Mouse (Mus musculus): Measurements from ENCODE around the gene Serpinb7. TPM values are rescaled to one million over a fixed set of nuclear protein-coding genes. Genes with fewer than 3 reads are reported as not detected.

Gene Serpinb7
- total RNA-seq (2023) = 0.41 TPM

GRCm38 (mm10) chr1:107399355-107399754 lies at the start of gene Serpinb7:
Gene Serpinb7, plus strand, starts transcription at chr1:107399655.

GRCm38 (mm10) chr1:107360898-107361297 lies 38.6 kb upstream of the Serpinb7 start, which contains the start of gene Serpinb11:
Gene Serpinb11, plus strand, starts transcription at chr1:107361198.

Other genes starting within 250 kb of the Serpinb7 start
- gene Serpinb3b, start 121.3 kb upstream of the Serpinb7 start, total RNA-seq (2023) = not detected
- gene Serpinb3c, start 121.3 kb upstream of the Serpinb7 start, total RNA-seq (2023) = not detected
- not detected for gene Serpinb11, start 38.5 kb upstream of the Serpinb7 start, total RNA-seq (2023)
- not detected for gene Serpinb2, start 111.8 kb downstream of the Serpinb7 start, total RNA-seq (2023)
- not detected for gene Serpinb8, start 190.4 kb downstream of the Serpinb7 start, total RNA-seq (2023)